Mouse (Mus musculus) kidney, postnatal 25 days (tissue): ENCODE measurements at regions not wholly inside any gene's neighbourhood (a gene's known extent, or its start where the extent isn't known, plus 50 kb on each side); places are given as distances from the start of the nearest gene placed in this dataset.

ENCODE experiments used
- DNase-seq, 2 experiments: peaks; one replicate each; pipeline ENCODE4 v3.0.0; 2021; ENCODE audit warnings: mixed read lengths in 2 of 2

GRCm38 (mm10) chr4:127635262-127635661 is 277.3 kb upstream of the Gjb5 start:
- no peak for DNase-seq

DNA sequence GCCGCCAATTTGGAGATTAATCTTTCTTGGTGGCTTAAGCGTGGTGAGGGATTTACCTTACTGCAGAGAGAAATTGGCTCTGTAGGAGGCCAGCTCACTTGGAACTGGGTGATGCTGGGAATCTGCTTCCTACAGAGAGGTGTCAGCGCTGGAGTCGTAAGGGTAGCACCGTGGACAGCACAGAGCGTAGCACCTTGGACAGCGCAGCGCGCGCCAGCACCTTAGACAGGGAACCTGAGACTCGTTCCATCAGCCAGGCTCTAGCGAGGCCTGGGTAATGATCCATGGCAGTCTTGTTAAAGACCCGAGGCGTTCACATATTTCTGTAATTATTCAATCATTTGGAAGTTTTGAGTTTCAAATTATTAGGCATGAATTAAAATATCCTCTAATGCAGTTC is 261.9 kb upstream of the Gjb5 start:
- DNase-seq: peak; percentile 40 to 44

DNA sequence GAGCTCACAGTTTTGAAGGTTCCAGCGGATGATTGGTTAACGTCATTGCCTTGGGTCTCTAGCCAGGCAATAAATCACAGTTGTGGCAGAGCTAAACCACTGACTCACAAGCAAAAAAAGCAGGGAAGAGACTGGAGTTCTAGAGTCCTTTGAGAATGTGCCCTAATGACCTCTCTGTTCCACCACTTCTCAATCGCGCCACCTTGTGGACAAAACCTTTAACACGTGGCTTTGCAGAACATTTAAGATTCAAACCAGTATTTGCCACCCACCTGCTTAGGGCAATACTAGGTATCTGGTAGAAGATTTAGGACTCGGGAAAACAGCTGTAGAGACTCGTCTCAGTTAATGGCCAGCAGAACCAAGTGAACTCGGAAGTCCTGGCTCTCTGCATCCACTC is 254.8 kb upstream of the Gjb5 start:
- DNase-seq: peak in 1 of 2 experiments; percentile 68

DNA sequence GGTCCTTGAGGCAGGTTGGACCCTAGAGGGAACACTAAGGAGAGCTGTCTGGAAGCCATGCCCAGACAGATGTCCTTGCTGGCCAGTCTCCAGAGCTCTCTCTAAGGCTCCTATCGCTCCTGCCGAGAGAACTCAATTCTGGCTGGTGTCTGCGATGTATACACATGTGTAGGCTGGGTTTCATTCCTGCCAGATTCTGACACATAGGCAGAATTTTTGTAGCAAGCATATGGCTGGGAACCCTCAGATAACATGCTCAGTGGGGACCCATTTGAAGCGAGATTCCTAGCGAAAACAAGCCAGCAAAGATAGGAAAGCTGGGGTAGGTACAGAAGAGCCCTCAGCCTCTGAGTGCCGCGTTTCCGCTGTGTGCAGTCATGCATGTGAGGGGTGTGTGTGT is 242.9 kb upstream of the Gjb5 start:
- DNase-seq: no peak

GRCm38 (mm10) chr4:127598610-127599009 is 240.6 kb upstream of the Gjb5 start:
- no peak for DNase-seq

- peak in 1 of 2 experiments; percentile 10 for DNase-seq
Measured at GRCm38 (mm10) chr4:127594081-127594480, 236.1 kb upstream of the Gjb5 start.

- no peak for DNase-seq
Measured at GRCm38 (mm10) chr4:127591540-127591939, 233.6 kb upstream of the Gjb5 start.

GRCm38 (mm10) chr4:127586822-127587221 is 228.8 kb upstream of the Gjb5 start:
- DNase-seq: no peak

DNA sequence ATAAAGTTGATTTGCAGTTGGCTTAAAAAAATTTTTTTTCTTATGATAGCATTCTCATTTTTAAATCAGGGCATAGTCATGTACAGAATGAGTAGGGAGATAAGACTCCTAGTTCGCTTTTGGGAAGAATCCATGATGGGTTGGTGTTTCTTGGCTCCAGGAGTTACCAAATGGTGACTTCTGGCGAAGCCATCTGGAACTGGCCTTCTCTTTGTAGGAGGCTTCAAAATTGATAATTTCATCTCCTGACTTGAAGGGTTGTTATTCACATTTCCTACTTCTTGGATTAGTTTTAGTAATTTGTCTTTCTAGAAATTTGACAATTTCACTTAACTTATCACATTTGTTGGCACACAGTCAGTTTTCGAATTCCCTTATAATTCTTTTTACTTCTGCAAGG is 218.5 kb upstream of the Gjb5 start:
- DNase-seq: no peak

DNA sequence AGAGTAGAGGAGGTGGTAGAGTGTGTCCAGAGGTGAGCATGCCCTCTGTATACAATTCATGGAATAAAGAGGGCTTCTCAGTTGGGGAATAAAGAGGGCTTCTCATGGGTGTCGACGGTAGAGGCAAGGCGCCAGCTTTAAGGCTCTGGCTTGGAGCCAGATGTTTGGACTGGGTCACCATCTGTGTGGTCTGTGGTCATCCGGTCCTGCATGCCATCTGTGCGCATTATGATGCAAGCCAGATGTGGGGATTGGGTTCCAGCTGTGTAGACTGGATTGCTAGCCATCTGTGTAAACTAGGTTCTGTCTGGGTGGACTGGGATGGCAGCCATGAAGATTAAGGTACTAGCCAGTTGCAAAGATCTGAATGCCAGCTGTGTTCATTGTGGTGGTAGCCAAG is 204.6 kb upstream of the Gjb5 start:
- DNase-seq: no peak

DNA sequence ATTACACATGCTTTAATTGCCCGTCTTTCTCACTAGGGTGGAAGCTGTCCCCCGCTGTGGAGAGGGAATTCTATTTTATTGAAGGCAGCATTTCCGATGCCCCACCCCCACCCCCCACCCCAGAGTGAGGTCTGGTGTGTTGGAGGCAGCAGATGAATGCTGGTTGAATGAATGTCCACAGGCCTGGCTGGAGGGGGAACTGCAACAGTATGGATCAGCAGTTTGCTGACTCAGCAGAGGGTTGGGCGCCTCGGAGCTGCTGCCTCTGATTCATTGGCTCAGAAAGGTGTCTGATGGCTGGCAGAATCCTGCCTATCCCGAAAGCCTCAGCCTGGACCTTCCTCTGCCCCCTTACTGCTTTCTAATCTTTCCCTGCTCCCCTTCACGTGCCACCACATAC is 200.6 kb upstream of the Gjb5 start:
- no peak for DNase-seq

GRCm38 (mm10) chr4:127552456-127553225 is 194.7 kb upstream of the Gjb5 start:
- DNase-seq: no peak

- DNase-seq: no peak
Measured at GRCm38 (mm10) chr4:127549581-127549980, 191.6 kb upstream of the Gjb5 start.

- no peak for DNase-seq
Measured at GRCm38 (mm10) chr4:127549018-127549417, 191.0 kb upstream of the Gjb5 start.

GRCm38 (mm10) chr4:127545106-127545505 is 187.1 kb upstream of the Gjb5 start:
- DNase-seq: no peak

- DNase-seq: no peak
Measured at GRCm38 (mm10) chr4:127543276-127543675, 185.3 kb upstream of the Gjb5 start.

- DNase-seq: no peak
Measured at GRCm38 (mm10) chr4:127542771-127543170, 184.8 kb upstream of the Gjb5 start.

DNA sequence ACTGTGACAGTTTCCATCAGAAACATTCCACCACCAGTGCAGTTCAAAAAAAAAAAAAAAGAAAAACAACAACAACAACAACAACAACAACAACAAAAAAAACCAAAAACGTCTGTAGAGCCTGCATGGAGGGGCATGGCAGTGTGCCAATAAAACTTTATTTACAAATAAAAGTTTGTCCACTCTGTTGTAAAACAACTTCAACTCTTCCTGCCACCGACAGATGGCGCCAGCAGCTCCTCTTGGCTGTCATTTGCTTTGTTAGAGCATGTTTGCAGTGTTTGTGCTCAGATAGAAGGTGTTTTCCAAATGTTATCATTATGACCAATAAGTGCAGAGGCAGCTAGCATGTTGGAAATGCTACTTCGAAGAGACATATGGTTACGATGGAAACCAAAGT is 179.0 kb upstream of the Gjb5 start:
- DNase-seq: no peak

- no peak for DNase-seq
Measured at GRCm38 (mm10) chr4:127535630-127536029, 177.6 kb upstream of the Gjb5 start.

DNA sequence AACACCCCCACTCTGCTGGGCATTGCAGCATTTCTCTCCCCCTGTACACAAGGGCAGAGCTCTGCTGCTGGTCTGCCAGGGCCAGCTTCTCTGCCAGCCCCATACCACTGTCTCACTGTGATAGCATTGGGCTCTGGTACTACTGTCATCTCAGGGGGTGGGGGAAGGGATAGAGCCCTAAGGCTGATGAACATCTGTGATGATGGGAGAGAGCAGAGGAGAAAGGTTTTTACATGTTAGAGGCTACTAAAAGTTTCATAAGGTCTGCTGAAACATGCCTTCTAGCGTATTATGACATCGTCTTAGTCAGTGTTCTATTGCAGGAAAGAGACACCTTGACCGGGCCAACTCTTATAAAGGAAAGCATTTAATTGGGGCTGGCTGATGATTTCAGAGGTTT is 176.4 kb upstream of the Gjb5 start:
- no peak for DNase-seq

- DNase-seq: no peak
Measured at GRCm38 (mm10) chr4:127533726-127534125, 175.7 kb upstream of the Gjb5 start.

GRCm38 (mm10) chr4:127530779-127531178 is 172.8 kb upstream of the Gjb5 start:
- no peak for DNase-seq

GRCm38 (mm10) chr4:127522151-127522550 is 164.2 kb upstream of the Gjb5 start:
- no peak for DNase-seq

GRCm38 (mm10) chr4:127517978-127518377 is 160.0 kb upstream of the Gjb5 start:
- DNase-seq: peak in 1 of 2 experiments; percentile 19

DNA sequence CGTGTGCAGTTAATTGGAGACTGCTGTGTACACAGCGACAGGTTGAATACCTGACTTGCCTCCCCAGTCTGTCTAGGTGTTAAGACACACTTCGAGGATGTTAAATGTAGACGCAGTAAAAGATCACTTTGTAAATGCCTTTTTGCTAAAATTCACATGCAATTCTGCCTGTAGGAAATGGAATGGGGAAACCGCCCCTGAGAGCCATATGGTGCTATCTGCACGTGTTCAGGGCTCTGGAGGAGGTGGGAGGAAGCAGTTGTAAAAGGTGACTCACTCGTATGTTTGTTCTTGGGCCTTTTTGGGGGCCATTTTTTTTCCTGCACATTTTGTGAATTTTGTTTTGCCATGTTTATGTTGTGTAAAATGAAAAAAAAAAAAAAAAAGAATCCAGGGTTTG is 159.6 kb upstream of the Gjb5 start:
- no peak for DNase-seq
